In genomic region chr7:45151303-45151702, GRCm38 (mm10) we compare ENCODE assay signal across 10 mouse cellular contexts. TPM values are rescaled to one million over a fixed set of nuclear protein-coding genes. Genes with fewer than 3 reads are reported as not detected.
DNase-seq lines count a peak whose midpoint lies in the region; ATAC-seq and TF ChIP-seq lines count a peak whose summit lies in the region.
"Had no signal": no experiment of that assay in that cellular context is flagged by ENCODE, and none has a peak within 500 bp of the region (broad histone marks: within the 10 kb centered on the region; RNA-seq: fewer than 3 reads in every experiment).

No protein-coding gene starts in this region.

- no peaks in the 10 kb centered on the region for H3K9me3 ChIP-seq in lung, embryonic 14.5 days (ENCODE audit: low read depth, low read length)

- intact Hi-C loops in heart, postnatal 14 days (cut with DNase I), result no loop called here
- intact Hi-C loops in left cerebral cortex, adult 2 months (cut with DNase I), result no loop called here

- ATAC-seq in lung, embryonic 14.5 days (ENCODE audit: insufficient read depth), result no peak

- H3K27me3 ChIP-seq in lung, embryonic 14.5 days (ENCODE audit: insufficient read depth, low read length), result no peaks in the 10 kb centered on the region

- no peak overlapping the region for H3K4me3 ChIP-seq in lung, embryonic 14.5 days (ENCODE audit: low read depth, low read length)
- H3K4me3 ChIP-seq in left cerebral cortex, adult 2 months, result no peak overlapping the region

- no peak for TF ChIP-seq CTCF in lung, embryonic 14.5 days (IDR thresholded peaks at IDR 0.05; ENCODE audit: low read depth)
- no peak for TF ChIP-seq CTCF in left cerebral cortex, adult 2 months (IDR thresholded peaks at IDR 0.05)

- H3K9ac ChIP-seq in lung, embryonic 14.5 days, result no peak overlapping the region; the same call in 1 of the 2 replicates

- H3K4me1 ChIP-seq in lung, embryonic 14.5 days (ENCODE audit: insufficient read depth), result peaks cover 19% of the 10 kb centered on the region

- WGBS in lung, embryonic 14.5 days, result 21% methylated on average over 11 of the region's 11 CpGs

- DNase-seq in embryo, embryonic 10.5 days (ENCODE audit: low spot score), result peak; percentile 44
- no peak for DNase-seq in embryo, embryonic 10 days (ENCODE audit: low spot score)
- peak; percentile 30 for DNase-seq in 3T3-L1 (ENCODE audit: low read depth, low spot score)
- DNase-seq in heart, postnatal 14 days, result peak; percentile 46 to 51
- DNase-seq in lung, embryonic 14.5 days, result peak; percentile 83
- no peak for DNase-seq in spleen, postnatal 14 days (ENCODE audit: low spot score in 2 of 2)
- no peak for DNase-seq in left cerebral cortex, adult 2 months (ENCODE audit: extremely low spot score in 1 of 2, low spot score in 2 of 2)
- no peak for DNase-seq in layer of hippocampus, adult 9-11 months
- DNase-seq: B cell, adult 2 months had no signal

- peaks cover 24% of the 10 kb centered on the region; the same call in 1 of the 2 replicates for H3K36me3 ChIP-seq in lung, embryonic 14.5 days (ENCODE audit: insufficient read depth)

- no peak overlapping the region for H3K4me2 ChIP-seq in lung, embryonic 14.5 days

- H3K27ac ChIP-seq in lung, embryonic 14.5 days (ENCODE audit: low read depth), result peak overlapping the region; percentile 73
- H3K27ac ChIP-seq in left cerebral cortex, adult 2 months, result no peak overlapping the region

RNA-seq across cellular contexts. Expression of gene Pih1d1, which starts 2.8 kb away (rescaled TPM):
- total RNA-seq in heart, postnatal 14 days (2021), result 10 to 100 TPM; 27.7 to 31.2 TPM
- polyA plus RNA-seq in lung, embryonic 14.5 days (2014; fragmentation: Nextera tagmentation; extraction: Ambion mirVana), result 110 and 112 TPM in 2 replicates
- total RNA-seq in left cerebral cortex, adult 2 months (2021), result 10 to 100 TPM; 47.6 to 48.4 TPM

RNA-seq across cellular contexts. Expression of gene Aldh16a1, which starts 3.1 kb away (rescaled TPM):
- total RNA-seq in heart, postnatal 14 days (2021), result 10 to 100 TPM; 20.3 to 27.3 TPM
- polyA plus RNA-seq in lung, embryonic 14.5 days (2014; fragmentation: Nextera tagmentation; extraction: Ambion mirVana), result 52.1 and 52.9 TPM in 2 replicates
- total RNA-seq in left cerebral cortex, adult 2 months (2021), result 10 to 100 TPM; 15.9 to 23.1 TPM

RNA-seq across cellular contexts. Expression of gene Slc17a7, which starts 12.4 kb away (rescaled TPM):
- total RNA-seq in heart, postnatal 14 days (2021), result 10 to 100 TPM in 1 of 2 experiments, 1 to 10 TPM in 1; 8.1 to 11.5 TPM
- 0.09 and 0.97 TPM in 2 replicates for polyA plus RNA-seq in lung, embryonic 14.5 days (2014; fragmentation: Nextera tagmentation; extraction: Ambion mirVana)
- total RNA-seq in left cerebral cortex, adult 2 months (2021), result 1,000 to 10,000 TPM; 1,255 to 1,327 TPM
- total RNA-seq: common myeloid progenitor, adult 5-6 weeks had no signal

RNA-seq across cellular contexts. Expression of gene Flt3l, which starts 15.1 kb away (rescaled TPM):
- 1 to 10 TPM; 4.3 to 5.8 TPM for total RNA-seq in heart, postnatal 14 days (2021)
- polyA plus RNA-seq in lung, embryonic 14.5 days (2014; fragmentation: Nextera tagmentation; extraction: Ambion mirVana), result 0.72 and 1.1 TPM in 2 replicates
- total RNA-seq in left cerebral cortex, adult 2 months (2021), result 1 to 10 TPM; 6.7 to 8.8 TPM

RNA-seq across cellular contexts. Expression of gene Gm45713, which starts 15.3 kb away (rescaled TPM):
- under 1 TPM in 1 of 2 experiments, not detected in 1; 0.45 TPM for total RNA-seq in heart, postnatal 14 days (2021)
- polyA plus RNA-seq in lung, embryonic 14.5 days (2014; fragmentation: Nextera tagmentation; extraction: Ambion mirVana), result 1.2 and 1.4 TPM in 2 replicates
- total RNA-seq in left cerebral cortex, adult 2 months (2021), result not detected
- total RNA-seq: common myeloid progenitor, adult 5-6 weeks had no signal

Comparison
In these comparisons a context has a peak if more than half of its experiments do, and no peak if none do; other contexts are left out.
1. DNase-seq: peak in embryo, embryonic 10.5 days (single experiment), 3T3-L1 (single experiment), heart, postnatal 14 days (2 of 2) and lung, embryonic 14.5 days (single experiment); none in embryo, embryonic 10 days (single experiment), spleen, postnatal 14 days (0 of 2), left cerebral cortex, adult 2 months (0 of 2) and layer of hippocampus, adult 9-11 months (single experiment).
2. RNA of gene Slc17a7, which starts 12.4 kb away (total RNA-seq): 1,255 to 1,327 TPM in left cerebral cortex, adult 2 months; 8.1 to 11.5 TPM in heart, postnatal 14 days; every median in the first group is over 100 times any median in the second.